Mouse (Mus musculus) heart, postnatal 0 days (tissue): ENCODE measurements at regions not wholly inside any gene's neighbourhood (a gene's known extent, or its start where the extent isn't known, plus 50 kb on each side); places are given as distances from the start of the nearest gene placed in this dataset.

ENCODE experiments used
- ATAC-seq: fragments of 200-750 bp; cut with Nextera tagmentation; 2 replicates; pipeline ENCODE4 v1.8.0; 2017; ENCODE audit warnings: low read depth, moderate number of reproducible peaks, moderate library complexity; ENCODE audit not compliant: insufficient read depth
- DNase-seq: peaks from one replicate; pipeline ENCODE4 v3.0.0-alpha.2; 2016; ENCODE audit warnings: low spot score
- H3K27ac ChIP-seq: fragments of 300-500 bp; sonication (generic); 2 replicates; pipeline ENCODE4 v1.5.1; 2014; ENCODE audit warnings: low read depth, mild to moderate bottlenecking
- H3K27me3 ChIP-seq: fragments of 300-500 bp; sonication (generic); 2 replicates; pipeline ENCODE4 v1.6.1; 2014; ENCODE audit warnings: low read length, mixed read lengths; ENCODE audit not compliant: control insufficient read depth, insufficient read depth
- H3K36me3 ChIP-seq: fragments of 300-500 bp; sonication (generic); replicated peaks from 2 replicates; pipeline ENCODE4 v1.6.1; 2014; ENCODE audit warnings: low read length, mixed read lengths; ENCODE audit not compliant: control insufficient read depth, insufficient read depth
- H3K4me1 ChIP-seq: fragments of 300-500 bp; sonication (generic); 2 replicates; pipeline ENCODE4 v1.6.1; 2014; ENCODE audit warnings: antibody characterized with exemption; ENCODE audit not compliant: control insufficient read depth, insufficient read depth
- H3K4me2 ChIP-seq: fragments of 300-500 bp; sonication (generic); 2 replicates; pipeline ENCODE4 v1.6.1; 2014; ENCODE audit warnings: low read depth, mild to moderate bottlenecking, low read length, moderate library complexity
- H3K4me3 ChIP-seq: fragments of 300-500 bp; sonication (generic); 2 replicates; pipeline ENCODE4 v1.5.1; 2014; ENCODE audit warnings: low read depth, low read length
- H3K9ac ChIP-seq: fragments of 300-500 bp; sonication (generic); replicated peaks from 2 replicates; pipeline ENCODE4 v1.6.1; 2014; ENCODE audit warnings: low read depth, low read length, mixed read lengths
- H3K9me3 ChIP-seq: fragments of 300-500 bp; sonication (generic); replicated peaks from 2 replicates; pipeline ENCODE4 v1.6.1; 2016; ENCODE audit warnings: low read length; ENCODE audit not compliant: control insufficient read depth
- CTCF ChIP-seq: IDR thresholded peaks from 2 replicates; pipeline ENCODE4 v1.5.1; 2016; ENCODE audit warnings: antibody characterized with exemption, control low read depth, low read depth
- EP300 ChIP-seq: IDR thresholded peaks from 2 replicates; pipeline ENCODE4 v1.6.1; 2016; ENCODE audit warnings: antibody characterized with exemption, low read depth
- WGBS: fragments of 180-500 bp; shearing (Covaris S2); extraction: QIAGEN DNeasy Blood & Tissue Kit; methylation state at CpG from one replicate; pipeline ENCODE4 v1.1.7; 2014; 5-methylcytosine and 5-hydroxymethylcytosine counted together

GRCm38 (mm10) chr2:124792633-124793036, 275.3 kb upstream of the Slc24a5 start:
- no peaks in the 10 kb centered on the region for H3K27me3 ChIP-seq
- DNase-seq (no peak), ATAC-seq (no peak)
- H3K4me1 ChIP-seq, result no peaks in the 10 kb centered on the region
- WGBS, result 83% methylated on average over 7 of the region's 7 CpGs
- no peak for TF ChIP-seq CTCF
- no peak for TF ChIP-seq EP300
- H3K9me3 ChIP-seq, result no peaks in the 10 kb centered on the region
- H3K27ac ChIP-seq, result no peak overlapping the region
- H3K36me3 ChIP-seq, result no peaks in the 10 kb centered on the region
- H3K4me3 ChIP-seq, result no peak overlapping the region
- no peak overlapping the region for H3K9ac ChIP-seq
- H3K4me2 ChIP-seq, result no peak overlapping the region

DNA sequence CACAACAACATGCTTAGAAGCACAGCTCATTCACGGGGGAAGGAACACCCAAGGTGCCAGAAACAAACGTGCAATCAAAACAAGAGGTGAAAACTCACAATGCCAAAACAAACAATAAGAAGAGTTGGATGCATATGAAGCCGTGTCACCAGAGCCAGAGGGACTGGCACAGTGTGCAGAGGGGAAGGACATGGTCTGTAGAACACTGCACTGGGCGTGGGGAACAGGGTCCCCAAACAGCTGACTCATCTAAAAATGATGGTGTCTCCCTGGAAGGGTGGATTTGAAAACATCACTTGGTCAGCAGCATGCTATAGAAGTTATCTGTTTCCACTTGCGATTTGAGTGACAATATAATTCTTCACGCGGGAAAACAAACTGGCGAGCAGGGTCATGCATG, 256.2 kb upstream of the Slc24a5 start:
- Histone ChIP-seq H3K4me3 (no peak overlapping the region), H3K27me3 (no peaks in the 10 kb centered on the region), H3K4me2 (no peak overlapping the region), H3K9me3 (no peaks in the 10 kb centered on the region), H3K4me1 (no peaks in the 10 kb centered on the region), H3K9ac (no peak overlapping the region), H3K36me3 (no peaks in the 10 kb centered on the region), H3K27ac (no peak overlapping the region)
- TF ChIP-seq EP300 (no peak), CTCF (no peak)
- ATAC-seq (no peak), DNase-seq (no peak)
- 61% methylated on average over 8 of the region's 8 CpGs for WGBS

DNA sequence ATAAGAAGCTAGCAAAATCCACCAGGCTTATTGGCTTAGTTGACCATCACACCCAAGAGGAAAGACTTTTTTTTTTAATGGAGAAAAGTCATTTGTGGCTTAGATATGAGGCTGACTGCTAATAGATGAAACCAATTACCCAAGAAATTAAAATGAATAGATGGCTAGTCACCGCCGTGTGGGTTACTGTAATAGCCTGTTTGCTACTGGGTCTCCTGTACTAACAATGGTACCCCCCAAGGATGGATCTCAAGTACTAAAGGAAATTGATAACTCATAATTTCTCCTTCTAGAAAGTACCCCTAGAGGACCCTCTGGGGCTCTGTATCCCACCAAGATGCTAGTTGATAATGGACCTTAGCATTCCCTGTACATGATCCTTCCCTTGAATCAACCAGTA, 251.1 kb upstream of the Slc24a5 start:
- Histone ChIP-seq H3K36me3 (no peaks in the 10 kb centered on the region), H3K4me1 (no peaks in the 10 kb centered on the region), H3K27ac (no peak overlapping the region), H3K4me2 (no peak overlapping the region), H3K27me3 (no peaks in the 10 kb centered on the region), H3K9me3 (no peaks in the 10 kb centered on the region), H3K4me3 (no peak overlapping the region), H3K9ac (no peak overlapping the region)
- WGBS, result 92% methylated on average over 2 of the region's 2 CpGs
- ATAC-seq (no peak), DNase-seq (no peak)
- TF ChIP-seq CTCF, result no peak

DNA sequence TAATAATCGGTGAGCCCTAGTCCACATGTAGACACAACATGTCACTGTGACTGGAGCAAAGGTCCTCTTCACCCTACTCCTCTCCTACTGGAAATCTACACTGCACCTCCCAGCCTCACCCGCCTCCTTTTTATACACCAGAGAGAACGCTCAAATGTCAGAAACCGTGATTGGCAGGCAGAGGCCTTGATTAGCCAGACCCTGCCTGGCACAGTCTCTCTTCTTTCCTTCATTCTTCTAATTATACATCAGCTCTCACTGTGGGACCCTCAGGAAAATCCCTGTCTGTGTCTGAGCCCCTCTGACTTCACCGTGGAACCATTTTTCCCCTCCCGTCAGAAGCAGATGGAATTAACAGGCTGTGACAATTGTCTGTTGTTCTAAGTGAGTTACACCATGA, 248.1 kb upstream of the Slc24a5 start:
- WGBS, result 77% methylated on average over 6 of the region's 6 CpGs

DNA sequence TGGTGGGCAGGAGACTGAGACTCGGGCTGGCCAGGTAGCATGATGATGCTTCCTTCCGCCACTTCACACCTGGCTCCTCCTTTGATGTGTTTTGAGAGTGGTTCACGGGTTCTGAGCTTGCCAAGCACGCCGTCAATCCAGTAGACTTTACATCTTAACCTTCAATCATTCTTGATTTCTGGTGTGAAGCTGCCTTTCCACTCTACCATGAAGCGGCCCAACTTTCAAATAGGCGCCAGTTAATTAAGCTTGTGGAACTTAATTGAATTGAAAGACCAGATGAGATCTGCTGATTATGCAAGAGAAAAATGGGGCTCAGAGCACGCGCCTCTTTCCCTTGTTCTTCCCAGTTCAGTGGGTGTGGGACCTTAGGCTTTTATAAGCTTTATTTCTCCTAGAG, 247.1 kb upstream of the Slc24a5 start:
- TF ChIP-seq CTCF (no peak), EP300 (no peak)
- no peak overlapping the region for H3K27ac ChIP-seq
- DNase-seq (no peak), ATAC-seq (no peak)
- H3K9ac ChIP-seq, result no peak overlapping the region
- H3K4me3 ChIP-seq, result no peak overlapping the region
- H3K4me2 ChIP-seq, result no peak overlapping the region
- no peaks in the 10 kb centered on the region for H3K4me1 ChIP-seq
- H3K27me3 ChIP-seq, result no peaks in the 10 kb centered on the region
- no peaks in the 10 kb centered on the region for H3K9me3 ChIP-seq
- WGBS, result 90% methylated on average over 9 of the region's 9 CpGs
- H3K36me3 ChIP-seq, result no peaks in the 10 kb centered on the region

More for the DNA sequence above, 248.1 kb upstream of the Slc24a5 start:
- no peak overlapping the region for H3K9ac ChIP-seq
- H3K4me2 ChIP-seq, result no peak overlapping the region
- H3K36me3 ChIP-seq, result no peaks in the 10 kb centered on the region
- no peak overlapping the region for H3K4me3 ChIP-seq
- no peak overlapping the region for H3K27ac ChIP-seq
- DNase-seq, result no peak
- H3K4me1 ChIP-seq, result no peaks in the 10 kb centered on the region
- H3K9me3 ChIP-seq, result no peaks in the 10 kb centered on the region
- no peak for TF ChIP-seq CTCF
- H3K27me3 ChIP-seq, result no peaks in the 10 kb centered on the region
- no peak for ATAC-seq

GRCm38 (mm10) chr2:124821366-124821765, 246.6 kb upstream of the Slc24a5 start:
- Histone ChIP-seq H3K9me3 (no peaks in the 10 kb centered on the region), H3K4me2 (no peak overlapping the region), H3K4me1 (no peaks in the 10 kb centered on the region), H3K9ac (no peak overlapping the region), H3K27ac (no peak overlapping the region), H3K27me3 (no peaks in the 10 kb centered on the region), H3K4me3 (no peak overlapping the region), H3K36me3 (no peaks in the 10 kb centered on the region)
- ATAC-seq (no peak), DNase-seq (no peak)
- TF ChIP-seq EP300, result no peak
- no peak for TF ChIP-seq CTCF
- WGBS, result 85% methylated on average over 4 of the region's 4 CpGs
